Mouse (Mus musculus) brain, embryonic 14.5 days (tissue): ENCODE data around the gene Zfp692.

Experiments used
- CTCF ChIP-seq: fragments of 200-500 bp; IDR thresholded peaks from 2 replicates; pipeline ENCODE4 v1.5.1; 2012; ENCODE audit warnings: inconsistent platforms, mild to moderate bottlenecking, moderate library complexity, borderline replicate concordance; ENCODE audit not compliant: insufficient read depth, insufficient read length; ENCODE audit errors: extremely low read depth
- POLR2A ChIP-seq: fragments of 200-500 bp; IDR thresholded peaks from 2 replicates; pipeline ENCODE4 v1.6.1; 2012; ENCODE audit warnings: mild to moderate bottlenecking, inconsistent platforms, borderline replicate concordance; ENCODE audit not compliant: poor library complexity, insufficient read depth, insufficient read length, severe bottlenecking; ENCODE audit errors: extremely low read depth

GRCm38 (mm10) chr11:58315536-58316168, 8.8 kb downstream of the Zfp692 start:
- TF ChIP-seq CTCF (no peak), POLR2A (no peak)
